Mouse (Mus musculus) lung, embryonic 16.5 days (tissue): ENCODE data around the gene Serpina11. TPM values are rescaled to one million over a fixed set of nuclear protein-coding genes. Genes with fewer than 3 reads are reported as not detected.

Source experiments
- ATAC-seq: fragments of 200-750 bp; cut with Nextera tagmentation; 2 replicates; pipeline ENCODE4 v1.8.0; 2017; ENCODE audit warnings: low read depth, mild to moderate bottlenecking, moderate library complexity
- H3K27ac ChIP-seq: fragments of 300-500 bp; sonication (generic); 2 replicates; pipeline ENCODE4 v1.5.1; 2014; ENCODE audit warnings: mild to moderate bottlenecking, control low read depth, low read length
- H3K27me3 ChIP-seq: fragments of 300-500 bp; sonication (generic); 2 replicates; pipeline ENCODE4 v1.6.1; 2014; ENCODE audit warnings: low read depth, low read length, mixed read lengths; ENCODE audit not compliant: control insufficient read depth, insufficient read depth
- H3K36me3 ChIP-seq: fragments of 300-500 bp; sonication (generic); 2 replicates; pipeline ENCODE4 v1.6.1; 2014; ENCODE audit warnings: low read length; ENCODE audit not compliant: control insufficient read depth, insufficient read depth
- H3K4me1 ChIP-seq: fragments of 300-500 bp; sonication (generic); replicated peaks from 2 replicates; pipeline ENCODE4 v1.6.1; 2014; ENCODE audit warnings: low read length, mixed read lengths; ENCODE audit not compliant: control insufficient read depth, insufficient read depth
- H3K4me2 ChIP-seq: fragments of 300-500 bp; sonication (generic); 2 replicates; pipeline ENCODE4 v1.6.1; 2014; ENCODE audit warnings: low read depth, low read length, control low read depth
- H3K4me3 ChIP-seq: fragments of 300-500 bp; sonication (generic); 2 replicates; pipeline ENCODE4 v1.5.1; 2014; ENCODE audit warnings: mild to moderate bottlenecking, low read length, control low read depth
- H3K9ac ChIP-seq: fragments of 300-500 bp; sonication (generic); 2 replicates; pipeline ENCODE4 v1.6.1; 2014; ENCODE audit warnings: low read length, control low read depth
- H3K9me3 ChIP-seq: fragments of 300-500 bp; sonication (generic); 2 replicates; pipeline ENCODE4 v1.6.1; 2016; ENCODE audit warnings: low read length; ENCODE audit not compliant: control insufficient read depth
- WGBS: fragments of 180-500 bp; shearing (Covaris S2); extraction: QIAGEN DNeasy Blood & Tissue Kit; methylation state at CpG from one replicate; pipeline ENCODE4 v1.1.7; 2014; 5-methylcytosine and 5-hydroxymethylcytosine counted together
- polyA plus RNA-seq: library from polyadenylated mRNA; unstranded; fragments of >200 nt; fragmentation: Nextera tagmentation; extraction: Ambion mirVana; gene quantifications from 2 replicates; pipeline ENCODE4 v1.2.1, GENCODE M21; 2015

Serpina11 gene
- 0.14 TPM in 1 of 2 replicates, not detected in the other for polyA plus RNA-seq

- no peak within 1 kb of the TSS for H3K4me3 ChIP-seq
- H3K27ac ChIP-seq, result no peak within 1 kb of the TSS
- WGBS, result 78% methylated on average over 6 of the region's 6 CpGs
- H3K9me3 ChIP-seq, result no peaks in the 10 kb centered on the region
- H3K36me3 ChIP-seq, result no peaks in the 10 kb centered on the region
- no peaks in the 10 kb centered on the region for H3K27me3 ChIP-seq
- no peak within 1 kb of the TSS for H3K4me2 ChIP-seq
- no peak for ATAC-seq
- H3K9ac ChIP-seq, result no peak within 1 kb of the TSS
- H3K4me1 ChIP-seq, result no peaks in the 10 kb centered on the region
Observed at GRCm38 (mm10) chr12:103989857-103990256, at the start of gene Serpina11. Gene Serpina11, minus strand, starts transcription at chr12:103989957.

- WGBS, result 84% methylated on average over 7 of the region's 7 CpGs
- ATAC-seq, result no peak
- H3K27me3 ChIP-seq, result no peaks in the 10 kb centered on the region
Observed at GRCm38 (mm10) chr12:104038181-104038580, 48.4 kb upstream of the Serpina11 start.

GRCm38 (mm10) chr12:104033752-104034151 lies 44.0 kb upstream of the Serpina11 start:
- no peaks in the 10 kb centered on the region for H3K4me1 ChIP-seq
- H3K4me2 ChIP-seq, result no peak overlapping the region
- no peaks in the 10 kb centered on the region for H3K36me3 ChIP-seq
- no peak for ATAC-seq
- H3K27ac ChIP-seq, result no peak overlapping the region
- H3K4me3 ChIP-seq, result no peak overlapping the region
- 67% methylated on average over 1 of the region's 1 CpGs for WGBS
- H3K9me3 ChIP-seq, result no peaks in the 10 kb centered on the region
- H3K9ac ChIP-seq, result no peak overlapping the region
- no peaks in the 10 kb centered on the region for H3K27me3 ChIP-seq

More at GRCm38 (mm10) chr12:104038181-104038580, 48.4 kb upstream of the Serpina11 start:
- H3K9me3 ChIP-seq, result no peaks in the 10 kb centered on the region
- no peak overlapping the region for H3K27ac ChIP-seq
- no peak overlapping the region for H3K4me3 ChIP-seq
- no peak overlapping the region for H3K9ac ChIP-seq
- H3K4me2 ChIP-seq, result no peak overlapping the region
- no peaks in the 10 kb centered on the region for H3K4me1 ChIP-seq
- no peaks in the 10 kb centered on the region for H3K36me3 ChIP-seq

- no peaks in the 10 kb centered on the region for H3K36me3 ChIP-seq
- H3K27ac ChIP-seq, result no peak overlapping the region
- 39% methylated on average over 8 of the region's 8 CpGs for WGBS
- H3K4me1 ChIP-seq, result no peaks in the 10 kb centered on the region
- H3K4me2 ChIP-seq, result no peak overlapping the region
- H3K9me3 ChIP-seq, result no peaks in the 10 kb centered on the region
- H3K27me3 ChIP-seq, result no peaks in the 10 kb centered on the region
- no peak overlapping the region for H3K4me3 ChIP-seq
- H3K9ac ChIP-seq, result no peak overlapping the region
- ATAC-seq, result no peak
Observed at GRCm38 (mm10) chr12:104029986-104030385, 40.2 kb upstream of the Serpina11 start.

- ATAC-seq, result no peak
- WGBS, result 62% methylated on average over 3 of the region's 3 CpGs
- Histone ChIP-seq H3K9ac (no peak overlapping the region), H3K4me1 (no peaks in the 10 kb centered on the region), H3K4me2 (no peak overlapping the region), H3K36me3 (no peaks in the 10 kb centered on the region), H3K4me3 (no peak overlapping the region), H3K27ac (no peak overlapping the region), H3K9me3 (peaks cover 2% of the 10 kb centered on the region; the same call in 1 of the 2 replicates), H3K27me3 (no peaks in the 10 kb centered on the region)
Observed at GRCm38 (mm10) chr12:104015280-104015679, 25.5 kb upstream of the Serpina11 start.

GRCm38 (mm10) chr12:104013620-104014019 lies 23.9 kb upstream of the Serpina11 start, which contains the start of gene Serpina9:
Gene Serpina9, minus strand, starts transcription at chr12:104013755.
- H3K27me3 ChIP-seq, result no peaks in the 10 kb centered on the region
- H3K36me3 ChIP-seq, result no peaks in the 10 kb centered on the region
- no peak for ATAC-seq
- H3K9me3 ChIP-seq, result peaks cover 2% of the 10 kb centered on the region; the same call in 1 of the 2 replicates
- H3K4me1 ChIP-seq, result no peaks in the 10 kb centered on the region
- H3K9ac ChIP-seq, result no peak within 1 kb of the TSS
- H3K4me3 ChIP-seq, result no peak within 1 kb of the TSS
- H3K27ac ChIP-seq, result no peak within 1 kb of the TSS
- no peak within 1 kb of the TSS for H3K4me2 ChIP-seq
- 73% methylated on average over 6 of the region's 6 CpGs for WGBS

DNA sequence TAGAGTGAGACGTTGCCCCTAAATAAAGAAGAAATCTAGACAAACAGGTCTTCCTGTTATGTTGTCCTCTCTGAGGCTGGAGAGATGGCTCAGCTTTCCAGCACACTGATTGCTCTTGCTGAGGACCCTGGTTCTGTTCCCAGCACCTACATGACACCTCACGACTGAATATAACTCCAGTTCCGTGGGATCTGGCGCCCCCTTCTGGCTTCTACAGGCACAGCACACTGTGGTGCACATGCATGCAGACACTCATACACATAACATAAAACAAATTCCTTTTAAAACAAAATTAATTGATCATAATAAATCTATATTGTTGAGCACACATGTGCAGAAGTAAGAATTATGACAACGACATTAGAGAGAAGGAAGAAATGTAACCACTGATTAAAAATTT lies 14.9 kb upstream of the Serpina11 start:
- Histone ChIP-seq H3K36me3 (no peaks in the 10 kb centered on the region), H3K4me2 (no peak overlapping the region), H3K4me3 (no peak overlapping the region), H3K9ac (no peak overlapping the region), H3K27me3 (no peaks in the 10 kb centered on the region), H3K9me3 (0 out of 2 replicates have a peak, but pooled peaks cover 2% of the 10 kb centered on the region), H3K27ac (no peak overlapping the region), H3K4me1 (peaks cover 15% of the 10 kb centered on the region)
- no peak for ATAC-seq
- WGBS, result 77% methylated on average over 5 of the region's 5 CpGs

DNA sequence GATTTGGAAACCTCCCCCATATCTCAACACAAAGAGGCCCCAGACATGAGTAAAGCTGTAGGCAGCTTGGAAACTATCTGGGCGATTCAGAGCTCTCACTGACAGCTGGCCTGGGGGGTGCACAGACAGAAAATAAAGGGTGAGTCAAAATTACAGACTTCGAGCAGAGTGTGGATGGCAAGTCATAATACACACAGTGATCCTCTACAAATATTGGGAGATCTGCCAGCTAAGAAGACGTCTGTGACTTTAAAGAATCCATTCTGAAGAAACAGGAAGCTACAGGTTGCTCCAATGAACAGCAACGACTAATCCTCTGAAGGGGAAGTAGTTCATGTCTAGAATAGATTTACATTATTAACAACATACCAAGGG lies 13.5 kb upstream of the Serpina11 start:
- ATAC-seq, result peak; percentile 63
- no peaks in the 10 kb centered on the region for H3K27me3 ChIP-seq
- WGBS, result 15% methylated on average over 4 of the region's 4 CpGs
- H3K36me3 ChIP-seq, result no peaks in the 10 kb centered on the region
- no peak overlapping the region for H3K4me3 ChIP-seq
- H3K9ac ChIP-seq, result no peak overlapping the region
- peaks cover 15% of the 10 kb centered on the region for H3K4me1 ChIP-seq
- H3K4me2 ChIP-seq, result no peak overlapping the region; the same call in 1 of the 2 replicates
- 0 out of 2 replicates have a peak, but pooled peaks cover 2% of the 10 kb centered on the region for H3K9me3 ChIP-seq
- H3K27ac ChIP-seq, result peak overlapping the region; percentile 76

DNA sequence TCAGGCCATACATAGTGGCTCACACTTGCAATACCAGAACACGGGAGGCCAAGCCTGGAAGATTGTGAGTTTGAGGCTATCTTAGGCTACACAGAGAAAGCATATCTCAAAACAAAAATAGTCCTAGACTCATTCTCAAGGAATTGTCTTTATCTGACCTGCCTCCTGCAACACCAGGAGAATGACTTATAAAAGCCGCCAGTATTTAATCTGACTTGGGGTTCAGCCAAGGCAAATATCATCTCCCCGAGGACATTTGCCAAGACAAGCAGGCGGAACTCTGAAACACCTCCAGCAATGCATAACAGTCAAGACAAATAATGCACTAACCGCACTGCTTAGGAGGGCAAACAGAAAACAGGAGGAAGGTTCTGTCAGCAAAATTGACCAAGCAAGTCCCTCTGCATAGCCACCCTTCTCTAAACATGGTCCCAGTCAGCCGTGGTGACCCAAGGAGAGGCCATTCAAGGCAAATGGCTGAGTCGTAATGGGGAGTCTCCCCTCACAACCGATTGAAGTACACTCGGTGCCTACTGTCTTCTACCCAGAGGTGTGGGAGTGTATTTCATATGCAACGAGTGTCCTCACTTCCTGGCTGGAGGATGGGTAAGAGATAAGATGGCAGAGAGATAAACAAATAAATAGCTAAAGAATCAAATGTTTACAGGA lies 12.9 kb upstream of the Serpina11 start:
- H3K27ac ChIP-seq, result peak overlapping the region; percentile 76
- ATAC-seq, result peak; percentile 81
- 0 out of 2 replicates have a peak, but pooled peaks cover 2% of the 10 kb centered on the region for H3K9me3 ChIP-seq
- peaks cover 15% of the 10 kb centered on the region for H3K4me1 ChIP-seq
- H3K4me3 ChIP-seq, result no peak overlapping the region
- H3K4me2 ChIP-seq, result no peak overlapping the region; the same call in 1 of the 2 replicates
- 20% methylated on average over 10 of the region's 10 CpGs for whole genome bisulfite sequencing
- H3K27me3 ChIP-seq, result no peaks in the 10 kb centered on the region
- no peak overlapping the region for H3K9ac ChIP-seq
- H3K36me3 ChIP-seq, result no peaks in the 10 kb centered on the region
